Mouse (Mus musculus) testis, adult 2 months (tissue): ENCODE measurements at regions not wholly inside any gene's neighbourhood (a gene's known extent, or its start where the extent isn't known, plus 50 kb on each side); places are given as distances from the start of the nearest gene placed in this dataset.

Source experiments
- H3K27ac ChIP-seq: fragments of 200-500 bp; 2 replicates; pipeline ENCODE4 v1.5.1; 2012; ENCODE audit warnings: low read depth, low read length; ENCODE audit not compliant: control insufficient read depth, insufficient read depth
- H3K27me3 ChIP-seq: fragments of 200-500 bp; 2 replicates; pipeline ENCODE4 v1.6.1; 2012; ENCODE audit warnings: mild to moderate bottlenecking, low read length, moderate library complexity; ENCODE audit not compliant: control insufficient read depth, insufficient read depth
- H3K36me3 ChIP-seq: fragments of 200-500 bp; 2 replicates; pipeline ENCODE4 v1.6.1; 2012; ENCODE audit warnings: mild to moderate bottlenecking, low read length; ENCODE audit not compliant: control insufficient read depth, insufficient read depth
- H3K4me1 ChIP-seq: fragments of 200-500 bp; 2 replicates; pipeline ENCODE4 v1.6.1; 2012; ENCODE audit warnings: low read length; ENCODE audit not compliant: control insufficient read depth, insufficient read depth
- H3K4me3 ChIP-seq: fragments of 200-500 bp; 2 replicates; pipeline ENCODE4 v1.5.1; 2012; ENCODE audit warnings: low read depth, mild to moderate bottlenecking, low read length, moderate library complexity, mixed read lengths; ENCODE audit not compliant: control insufficient read depth
- CTCF ChIP-seq: fragments of 200-500 bp; IDR thresholded peaks from 2 replicates; pipeline ENCODE4 v1.5.1; 2012; ENCODE audit warnings: low read depth, mild to moderate bottlenecking, inconsistent platforms, low read length, moderate library complexity; ENCODE audit not compliant: control insufficient read depth, insufficient read depth, insufficient replicate concordance
- POLR2A ChIP-seq: fragments of 200-500 bp; IDR thresholded peaks from 2 replicates; pipeline ENCODE4 v1.6.1; 2012; ENCODE audit warnings: low read depth, mild to moderate bottlenecking, inconsistent platforms, low read length, moderate library complexity; ENCODE audit not compliant: control insufficient read depth

DNA sequence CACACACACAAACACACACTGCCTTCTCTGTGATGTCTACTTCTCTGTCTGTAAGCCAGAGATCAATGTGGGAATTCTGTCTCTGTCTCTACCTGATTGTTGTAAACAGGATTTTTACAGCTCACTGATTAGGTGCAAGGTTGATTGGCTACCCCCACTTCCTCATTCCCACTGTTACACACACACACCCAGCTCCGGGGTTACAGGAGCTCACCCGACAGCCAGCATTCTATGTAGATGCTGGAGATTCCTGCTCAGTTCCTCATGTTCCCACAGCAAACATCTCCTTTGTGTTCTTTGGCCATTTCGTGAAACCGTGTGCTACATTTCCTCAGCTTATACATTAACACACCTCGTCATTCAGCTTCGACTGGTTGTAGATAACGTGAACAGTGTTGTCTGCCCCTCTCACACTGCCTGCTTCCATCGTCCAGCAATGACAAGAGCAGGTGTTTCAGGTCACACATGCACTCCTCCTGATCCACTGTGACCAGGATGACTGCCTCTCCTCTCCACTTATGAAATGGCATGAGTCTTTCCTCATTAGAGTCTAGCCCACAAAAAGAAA is 546.6 kb downstream of the Slc16a7 start:
- TF ChIP-seq CTCF (no peak), POLR2A (no peak)
- Histone ChIP-seq H3K36me3 (no peaks in the 10 kb centered on the region), H3K27me3 (no peaks in the 10 kb centered on the region), H3K4me1 (no peaks in the 10 kb centered on the region), H3K27ac (no peak overlapping the region), H3K4me3 (no peak overlapping the region)

DNA sequence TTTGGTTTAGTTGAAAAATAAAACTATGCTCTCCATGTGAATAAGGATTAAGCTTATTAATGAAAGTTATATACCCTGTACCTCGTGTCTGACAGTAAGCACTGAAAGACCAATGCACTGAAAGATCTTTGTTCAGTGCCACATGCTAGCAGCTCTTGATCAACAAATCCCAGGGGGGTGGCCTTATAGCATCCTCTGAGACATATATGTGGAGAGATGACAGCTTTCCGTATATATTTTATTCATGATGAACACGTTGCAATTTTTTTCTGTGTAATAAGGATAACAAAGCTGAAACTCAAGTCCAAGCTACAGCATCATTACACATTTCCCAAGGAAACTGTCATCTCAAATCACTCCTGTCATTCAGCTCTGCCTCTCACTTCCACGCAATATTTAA is 555.3 kb downstream of the Slc16a7 start:
- H3K27me3 ChIP-seq: no peaks in the 10 kb centered on the region
- H3K27ac ChIP-seq: no peak overlapping the region
- TF ChIP-seq POLR2A (no peak), CTCF (no peak)
- no peak overlapping the region for H3K4me3 ChIP-seq
- no peaks in the 10 kb centered on the region for H3K4me1 ChIP-seq
- no peaks in the 10 kb centered on the region for H3K36me3 ChIP-seq

DNA sequence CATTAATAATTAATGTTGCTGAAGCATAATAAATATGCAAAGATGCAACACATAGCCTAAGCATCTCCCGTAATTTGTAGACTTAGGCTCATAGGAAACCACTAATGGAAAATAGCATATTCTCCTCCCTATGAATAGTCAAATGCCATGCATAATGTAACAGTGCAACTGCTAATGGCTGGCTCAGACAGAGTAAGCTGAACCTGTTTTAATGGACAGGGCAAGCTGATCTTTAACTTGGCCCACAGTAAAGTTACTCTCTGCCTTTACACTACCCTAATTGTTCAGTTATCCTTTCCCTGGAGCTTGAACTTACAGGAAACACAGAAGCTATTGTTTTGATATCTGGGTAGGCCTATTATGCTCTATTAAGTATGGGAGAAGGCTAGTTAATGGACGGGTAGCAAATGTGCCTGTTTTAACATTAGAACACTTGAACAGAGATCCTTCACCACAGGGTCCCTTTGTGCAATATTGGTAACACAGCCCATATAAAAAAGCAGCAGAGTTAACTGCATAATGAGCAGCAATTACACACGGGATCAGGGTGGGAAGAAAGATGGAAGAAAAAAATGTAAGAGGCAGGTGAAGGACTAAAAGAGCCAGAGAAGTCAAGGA is 585.2 kb downstream of the Slc16a7 start:
- H3K36me3 ChIP-seq: no peaks in the 10 kb centered on the region
- no peak overlapping the region for H3K4me3 ChIP-seq
- no peak overlapping the region for H3K27ac ChIP-seq
- no peaks in the 10 kb centered on the region for H3K27me3 ChIP-seq
- no peak for TF ChIP-seq CTCF
- no peak for TF ChIP-seq POLR2A
- H3K4me1 ChIP-seq: no peaks in the 10 kb centered on the region
